Mouse (Mus musculus) testis, adult 2 months (tissue): ENCODE measurements around the gene Clec18a. TPM values are rescaled to one million over a fixed set of nuclear protein-coding genes. Genes with fewer than 3 reads are reported as not detected.
"Not testable (repeated sequence)": the region's sequence is repeated elsewhere in the genome, so short reads cannot be mapped to it uniquely, and the experiment has no call there.

Experiments
- H3K27ac ChIP-seq: fragments of 200-500 bp; 2 replicates; pipeline ENCODE4 v1.5.1; 2012; ENCODE audit warnings: low read depth, low read length; ENCODE audit not compliant: control insufficient read depth, insufficient read depth
- H3K27me3 ChIP-seq: fragments of 200-500 bp; 2 replicates; pipeline ENCODE4 v1.6.1; 2012; ENCODE audit warnings: mild to moderate bottlenecking, low read length, moderate library complexity; ENCODE audit not compliant: control insufficient read depth, insufficient read depth
- H3K36me3 ChIP-seq: fragments of 200-500 bp; 2 replicates; pipeline ENCODE4 v1.6.1; 2012; ENCODE audit warnings: mild to moderate bottlenecking, low read length; ENCODE audit not compliant: control insufficient read depth, insufficient read depth
- H3K4me1 ChIP-seq: fragments of 200-500 bp; 2 replicates; pipeline ENCODE4 v1.6.1; 2012; ENCODE audit warnings: low read length; ENCODE audit not compliant: control insufficient read depth, insufficient read depth
- H3K4me3 ChIP-seq: fragments of 200-500 bp; 2 replicates; pipeline ENCODE4 v1.5.1; 2012; ENCODE audit warnings: low read depth, mild to moderate bottlenecking, low read length, moderate library complexity, mixed read lengths; ENCODE audit not compliant: control insufficient read depth
- CTCF ChIP-seq: fragments of 200-500 bp; IDR thresholded peaks from 2 replicates; pipeline ENCODE4 v1.5.1; 2012; ENCODE audit warnings: low read depth, mild to moderate bottlenecking, inconsistent platforms, low read length, moderate library complexity; ENCODE audit not compliant: control insufficient read depth, insufficient read depth, insufficient replicate concordance
- POLR2A ChIP-seq: fragments of 200-500 bp; IDR thresholded peaks from 2 replicates; pipeline ENCODE4 v1.6.1; 2012; ENCODE audit warnings: low read depth, mild to moderate bottlenecking, inconsistent platforms, low read length, moderate library complexity; ENCODE audit not compliant: control insufficient read depth
- polyA plus RNA-seq: library from polyadenylated mRNA; depleted of rRNA; stranded (reverse); fragments of >200 nt; gene quantifications from 2 replicates; pipeline ENCODE4 v1.2.3, GENCODE M21; 2012

Gene Clec18a
- polyA plus RNA-seq, 1 experiment: 0.70 TPM

DNA sequence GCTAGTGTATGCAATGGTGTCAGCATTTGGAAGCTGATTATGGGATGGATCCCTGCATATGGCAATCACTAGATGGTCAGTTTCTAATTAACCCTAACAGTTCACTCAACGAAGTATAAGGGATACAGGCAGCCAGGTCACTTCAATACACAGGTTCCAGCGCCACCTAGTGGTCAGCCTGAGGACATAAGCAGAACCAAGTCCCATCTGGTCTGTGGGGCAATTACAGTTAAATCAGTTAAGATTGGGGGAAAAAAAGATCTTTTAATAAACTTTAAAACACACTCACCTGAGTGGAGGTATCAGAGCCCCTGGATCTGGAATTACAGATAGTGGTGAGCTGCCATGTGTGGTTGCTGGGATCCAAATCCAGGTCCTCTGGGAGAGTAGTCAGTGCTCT lies 2.1 kb downstream of the Clec18a start:
- peaks cover 2% of the 10 kb centered on the region; the same call in 1 of the 2 replicates for H3K4me1 ChIP-seq

DNA sequence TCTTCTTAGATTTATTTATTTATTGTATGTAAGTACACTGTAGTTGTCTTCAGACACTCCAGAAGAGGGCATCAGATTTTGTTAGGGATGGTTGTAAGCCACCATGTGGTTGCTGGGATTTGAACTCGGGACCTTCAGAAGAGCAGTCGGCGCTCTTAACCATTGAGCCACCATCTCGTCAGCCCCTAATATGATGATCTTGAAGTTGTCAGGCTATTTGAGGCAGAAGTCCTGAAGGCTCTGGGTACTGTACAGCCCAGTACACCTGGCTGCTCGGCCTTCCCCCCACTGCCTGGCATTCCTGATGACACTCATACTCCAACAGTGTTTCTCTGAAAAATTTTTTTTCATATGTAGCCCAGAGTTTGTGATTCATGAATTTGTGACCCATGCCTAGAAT lies 8.3 kb downstream of the Clec18a start:
- H3K36me3 ChIP-seq, H3K27ac ChIP-seq, H3K4me1 ChIP-seq, H3K4me3 ChIP-seq, H3K27me3 ChIP-seq: not testable (repeated sequence)

More for the DNA sequence above, 2.1 kb downstream of the Clec18a start:
- H3K27me3 ChIP-seq: no peaks in the 10 kb centered on the region
- no peak overlapping the region for H3K4me3 ChIP-seq
- H3K36me3 ChIP-seq: no peaks in the 10 kb centered on the region
- TF ChIP-seq POLR2A (no peak), CTCF (peak; percentile 80; the same call in 1 of the 2 replicates)
- H3K27ac ChIP-seq: no peak overlapping the region

DNA sequence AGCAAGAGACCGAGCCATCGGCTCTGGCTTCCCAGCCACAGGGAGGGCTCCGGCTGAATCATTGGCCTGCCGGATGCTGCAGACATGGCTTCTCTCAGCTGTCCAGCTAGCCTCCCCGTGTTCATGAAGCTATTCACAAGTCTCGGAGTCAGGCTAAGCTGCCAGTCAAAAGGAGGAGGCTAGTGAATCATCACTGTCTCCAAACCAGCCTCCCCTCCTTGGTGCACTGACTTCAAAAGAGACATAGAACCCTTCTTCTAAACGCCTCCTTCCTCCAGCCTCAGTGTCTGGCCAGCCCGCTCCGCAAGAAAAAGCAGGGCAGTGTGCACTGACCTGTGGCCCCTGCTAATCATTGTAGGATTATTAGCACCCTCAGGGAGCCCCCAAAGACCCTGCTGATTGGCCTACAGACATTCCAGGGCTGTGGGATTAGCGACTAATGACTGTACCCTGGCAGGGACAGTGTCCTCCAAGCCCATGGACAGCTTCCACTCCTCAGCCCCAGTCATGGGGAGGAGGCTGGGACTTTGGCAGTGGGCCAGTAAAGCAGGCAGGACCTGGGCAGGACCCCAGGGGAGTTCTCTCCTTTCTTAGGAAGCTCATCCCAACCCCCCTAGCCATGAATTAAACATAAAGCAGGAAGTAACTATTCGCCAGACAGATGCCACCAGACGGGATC lies 10.5 kb downstream of the Clec18a start:
- no peaks in the 10 kb centered on the region for H3K4me1 ChIP-seq
- no peaks in the 10 kb centered on the region for H3K27me3 ChIP-seq
- no peak overlapping the region for H3K27ac ChIP-seq
- no peak overlapping the region for H3K4me3 ChIP-seq
- TF ChIP-seq CTCF (no peak), POLR2A (no peak)
- no peaks in the 10 kb centered on the region for H3K36me3 ChIP-seq

DNA sequence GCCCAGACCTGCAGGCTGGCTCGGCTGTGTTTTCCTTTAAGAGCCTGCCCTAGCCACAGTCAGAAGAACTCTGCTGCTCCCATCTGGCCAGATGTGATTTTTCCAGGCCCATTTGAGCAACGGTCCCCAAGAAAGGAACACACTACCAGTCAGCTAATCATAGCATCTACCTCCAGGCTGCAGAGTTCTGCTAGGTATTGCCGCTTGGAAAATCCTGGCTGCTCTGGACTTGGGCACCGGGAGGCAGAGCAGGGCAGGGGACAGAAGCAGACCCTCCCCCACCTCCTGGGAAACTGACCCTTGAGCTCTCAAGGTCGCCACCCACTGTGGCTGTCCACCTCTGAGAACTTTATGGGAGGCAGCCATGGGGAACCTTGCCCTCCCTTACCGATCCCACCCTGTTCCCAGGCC lies 12.4 kb downstream of the Clec18a start:
- Histone ChIP-seq H3K27me3 (no peaks in the 10 kb centered on the region), H3K4me1 (no peaks in the 10 kb centered on the region), H3K36me3 (no peaks in the 10 kb centered on the region), H3K4me3 (no peak overlapping the region), H3K27ac (no peak overlapping the region)
- no peak for TF ChIP-seq POLR2A
- TF ChIP-seq CTCF: no peak; the same call in 1 of the 2 replicates

DNA sequence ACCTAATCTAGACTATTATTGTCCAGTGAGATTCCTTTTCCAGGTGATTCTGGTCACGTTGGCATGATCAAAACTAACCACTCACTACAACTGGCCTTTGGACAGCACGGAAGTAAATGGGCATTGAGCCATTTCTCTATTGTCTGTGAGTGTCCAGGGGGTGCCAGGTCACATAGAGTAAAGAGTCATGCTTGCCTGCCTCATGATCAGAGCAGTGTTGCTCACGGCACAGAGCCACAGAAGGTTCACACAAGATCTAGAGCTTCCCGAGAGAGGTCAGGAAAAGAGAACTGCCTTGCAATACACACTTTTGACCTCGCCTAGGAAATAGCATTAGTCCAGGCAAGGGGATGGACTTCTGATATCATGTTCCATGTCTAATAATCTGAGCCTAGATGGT lies 12.8 kb downstream of the Clec18a start:
- Histone ChIP-seq H3K27ac (no peak overlapping the region), H3K27me3 (no peaks in the 10 kb centered on the region), H3K36me3 (no peaks in the 10 kb centered on the region), H3K4me1 (no peaks in the 10 kb centered on the region), H3K4me3 (no peak overlapping the region)
- TF ChIP-seq POLR2A: no peak
- TF ChIP-seq CTCF: no peak

DNA sequence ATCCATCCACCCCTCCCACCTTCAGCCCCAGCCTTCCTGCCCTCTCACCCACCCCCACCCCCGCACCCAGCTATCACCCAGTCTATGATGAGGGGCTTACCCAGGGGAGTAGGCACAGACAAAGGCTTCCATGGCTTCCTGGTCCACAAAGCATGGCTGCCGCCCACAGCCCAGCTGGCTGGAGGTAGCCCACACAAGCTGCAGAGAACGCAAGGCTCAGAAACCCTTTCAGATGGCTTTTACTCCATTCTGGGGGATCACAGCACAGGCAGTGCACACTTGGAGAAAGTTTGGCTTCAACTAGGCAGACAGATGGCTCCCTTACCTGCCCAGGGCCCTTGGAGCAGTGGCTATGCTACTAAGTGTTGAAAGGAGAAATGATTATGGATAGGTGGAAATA lies 16.3 kb downstream of the Clec18a start:
- H3K27ac ChIP-seq: no peak overlapping the region
- TF ChIP-seq CTCF (no peak), POLR2A (no peak)
- H3K36me3 ChIP-seq: no peaks in the 10 kb centered on the region
- H3K4me3 ChIP-seq: no peak overlapping the region
- no peaks in the 10 kb centered on the region for H3K4me1 ChIP-seq
- no peaks in the 10 kb centered on the region for H3K27me3 ChIP-seq

DNA sequence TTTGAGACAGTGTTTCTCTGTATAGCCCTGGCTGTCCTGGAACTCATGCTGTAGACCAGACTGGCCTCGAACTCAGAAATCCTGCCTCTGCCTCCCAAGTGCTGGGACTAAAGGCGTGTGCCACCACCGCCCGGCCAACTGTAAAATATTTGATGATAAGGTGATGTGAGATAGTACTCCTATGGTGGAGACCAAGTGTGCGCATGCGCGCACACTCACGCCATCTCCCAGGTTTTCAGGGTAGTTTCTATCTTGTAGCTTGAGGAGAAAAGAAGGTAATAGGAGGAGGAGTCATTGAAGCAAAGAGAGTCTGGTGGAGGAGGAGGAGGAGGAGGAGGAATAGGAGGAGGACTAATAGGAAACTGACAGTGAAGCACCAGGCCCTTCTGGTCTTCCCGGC lies 23.6 kb downstream of the Clec18a start:
- H3K36me3 ChIP-seq, H3K27ac ChIP-seq, H3K4me1 ChIP-seq, H3K4me3 ChIP-seq, H3K27me3 ChIP-seq: not testable (repeated sequence)

DNA sequence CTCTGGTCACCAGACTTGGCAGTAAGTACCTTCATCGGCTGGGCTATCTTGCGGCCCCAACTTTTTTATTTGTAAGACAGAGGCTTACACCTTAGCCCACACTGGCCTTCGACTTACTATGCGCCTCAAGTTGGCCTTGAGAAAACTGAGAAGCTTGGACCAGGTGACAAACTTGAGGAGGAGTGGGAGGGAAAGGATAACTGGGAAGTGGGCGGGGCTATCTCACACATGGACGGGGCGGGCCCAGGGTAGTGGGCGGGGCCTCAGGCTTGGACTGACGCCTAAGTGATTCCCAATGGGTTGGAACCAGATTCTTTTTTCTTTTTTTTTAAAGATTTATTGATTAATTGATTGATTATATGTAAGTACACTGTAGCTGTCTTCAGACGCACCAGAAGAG lies 24.8 kb downstream of the Clec18a start:
- H3K27ac ChIP-seq: no peak overlapping the region
- no peaks in the 10 kb centered on the region for H3K4me1 ChIP-seq
- H3K4me3 ChIP-seq: no peak overlapping the region; the same call in 1 of the 2 replicates
- TF ChIP-seq POLR2A: no peak
- TF ChIP-seq CTCF: no peak
- H3K27me3 ChIP-seq: no peaks in the 10 kb centered on the region
- no peaks in the 10 kb centered on the region for H3K36me3 ChIP-seq
